Mouse (Mus musculus) myocyte (in vitro differentiated cells): Measurements from ENCODE around the gene Rpl27.
"Not testable (repeated sequence)": the region's sequence is repeated elsewhere in the genome, so short reads cannot be mapped to it uniquely, and the experiment has no call there.

Experiments
- CEBPB ChIP-seq: IDR thresholded peaks from 2 replicates; pipeline ENCODE4 v1.6.1; 2011; ENCODE audit warnings: mild to moderate bottlenecking, moderate library complexity; ENCODE audit not compliant: poor library complexity, insufficient read depth, severe bottlenecking
- E2F4 ChIP-seq: IDR thresholded peaks from one replicate; pipeline ENCODE4 v1.6.1; 2011; ENCODE audit warnings: mild to moderate bottlenecking, control low read depth, moderate library complexity; ENCODE audit not compliant: insufficient read depth
- MAX ChIP-seq: IDR thresholded peaks from one replicate; pipeline ENCODE4 v1.6.1; 2011; ENCODE audit warnings: low read depth, mild to moderate bottlenecking, control low read depth
- POLR2A ChIP-seq: IDR thresholded peaks from one replicate; pipeline ENCODE4 v1.6.1; 2011; ENCODE audit warnings: low read depth, mild to moderate bottlenecking, control low read depth, moderate library complexity; ENCODE audit not compliant: insufficient read length
- POLR2AphosphoS2 ChIP-seq: IDR thresholded peaks from one replicate; pipeline ENCODE4 v1.6.1; 2011; ENCODE audit warnings: low read depth, control low read depth; ENCODE audit not compliant: insufficient read length
- SRF ChIP-seq: IDR thresholded peaks from one replicate; pipeline ENCODE4 v1.6.1; 2011; ENCODE audit warnings: low read depth; ENCODE audit not compliant: control insufficient read depth, insufficient read length
- TCF12 ChIP-seq: IDR thresholded peaks from one replicate; pipeline ENCODE4 v1.6.1; 2011; ENCODE audit warnings: mild to moderate bottlenecking, control low read depth; ENCODE audit not compliant: poor library complexity, insufficient read depth, severe bottlenecking
- USF1 ChIP-seq: IDR thresholded peaks from one replicate; pipeline ENCODE4 v1.6.1; 2011; ENCODE audit warnings: low read depth, mild to moderate bottlenecking, control low read depth, moderate library complexity

- TF ChIP-seq E2F4, MAX, POLR2AphosphoS2, POLR2A, SRF, USF1, TCF12, CEBPB: not testable (repeated sequence)
Measured at GRCm38 (mm10) chr11:101441450-101442126, 510 bp upstream of the Rpl27 start.
